Mouse (Mus musculus) T-helper 1 cell (primary cell): ENCODE data around the gene Fam19a3.
"Not testable (repeated sequence)": the region's sequence is repeated elsewhere in the genome, so short reads cannot be mapped to it uniquely, and the experiment has no call there.

Experiments
- in situ Hi-C: fragments of 300-600 bp; cut with MboI, MseI; formaldehyde crosslinking; loops from one replicate; pipeline ENCODE4 v1.15.1; 2025; ENCODE audit warnings: high pct_unique_total_duplicates

Gene Fam19a3

GRCm38 (mm10) chr3:104767141-104767540 lies 14.5 kb downstream of the Fam19a3 start:
- in situ Hi-C loops = no loop called here

GRCm38 (mm10) chr3:104765021-104765420 lies 16.6 kb downstream of the Fam19a3 start:
- in situ Hi-C loops = no loop called here

GRCm38 (mm10) chr3:104762103-104762863 lies 19.4 kb downstream of the Fam19a3 start:
- in situ Hi-C loops = not testable (repeated sequence)

GRCm38 (mm10) chr3:104758869-104759268 lies 22.8 kb downstream of the Fam19a3 start:
- in situ Hi-C loops = no loop called here

GRCm38 (mm10) chr3:104758406-104758805 lies 23.2 kb downstream of the Fam19a3 start:
- in situ Hi-C loops = no loop called here

- in situ Hi-C loops = not testable (repeated sequence)
Measured at GRCm38 (mm10) chr3:104752845-104753244, 28.8 kb downstream of the Fam19a3 start.

- in situ Hi-C loops = no loop called here
Measured at GRCm38 (mm10) chr3:104743864-104744263, 37.8 kb downstream of the Fam19a3 start.

GRCm38 (mm10) chr3:104743161-104743560 lies 38.5 kb downstream of the Fam19a3 start:
- in situ Hi-C loops = no loop called here

- in situ Hi-C loops = no loop called here
Measured at GRCm38 (mm10) chr3:104741954-104742353, 39.7 kb downstream of the Fam19a3 start.

GRCm38 (mm10) chr3:104734654-104735053 lies 47.0 kb downstream of the Fam19a3 start:
- in situ Hi-C loops = no loop called here

GRCm38 (mm10) chr3:104732907-104733306 lies 48.7 kb downstream of the Fam19a3 start:
- in situ Hi-C loops = no loop called here

- in situ Hi-C loops = no loop called here
Measured at GRCm38 (mm10) chr3:104729270-104729839, 52.3 kb downstream of the Fam19a3 start.
